Mouse (Mus musculus): ENCODE data around the gene Tcp11l1. TPM values are rescaled to one million over a fixed set of nuclear protein-coding genes. Genes with fewer than 3 reads are reported as not detected.

Gene Tcp11l1
- polyA plus RNA-seq, 1 experiment from 2014 or later, result 52.7 TPM

- Histone ChIP-seq H3K4me1 (ENCODE audit: control insufficient read depth, insufficient read depth, low read length) (no peaks in the 10 kb centered on the region), H3K9ac (ENCODE audit: low read length) (no peak overlapping the region), H3K27me3 (replicated peaks; ENCODE audit: control insufficient read depth, insufficient read depth, low read length) (no peaks in the 10 kb centered on the region), H3K36me3 (ENCODE audit: control insufficient read depth, insufficient read depth, low read length) (peaks cover 4% of the 10 kb centered on the region), H3K4me3 (ENCODE audit: low read depth, low read length) (no peak overlapping the region), H3K4me2 (ENCODE audit: low read length) (no peak overlapping the region), H3K9me3 (replicated peaks; ENCODE audit: control insufficient read depth, low read length) (no peaks in the 10 kb centered on the region), H3K27ac (ENCODE audit: low read depth, low read length) (no peak overlapping the region)
- DNase-seq (ENCODE audit: low spot score), result no peak
- no peak for ATAC-seq
Observed at GRCm38 (mm10) chr2:104671724-104672123, 40.2 kb downstream of the Tcp11l1 start.

- Histone ChIP-seq H3K27ac (ENCODE audit: low read depth, low read length) (no peak overlapping the region), H3K9ac (ENCODE audit: low read length) (no peak overlapping the region), H3K36me3 (ENCODE audit: control insufficient read depth, insufficient read depth, low read length) (peaks cover 23% of the 10 kb centered on the region), H3K4me1 (ENCODE audit: control insufficient read depth, insufficient read depth, low read length) (no peaks in the 10 kb centered on the region), H3K27me3 (replicated peaks; ENCODE audit: control insufficient read depth, insufficient read depth, low read length) (no peaks in the 10 kb centered on the region), H3K9me3 (replicated peaks; ENCODE audit: control insufficient read depth, low read length) (no peaks in the 10 kb centered on the region), H3K4me2 (ENCODE audit: low read length) (no peak overlapping the region), H3K4me3 (ENCODE audit: low read depth, low read length) (no peak overlapping the region)
- 87% methylated on average over 6 of the region's 6 CpGs for WGBS
- no peak for DNase-seq (ENCODE audit: low spot score)
- no peak for ATAC-seq
Observed at GRCm38 (mm10) chr2:104669122-104669804, 42.7 kb downstream of the Tcp11l1 start.

DNA sequence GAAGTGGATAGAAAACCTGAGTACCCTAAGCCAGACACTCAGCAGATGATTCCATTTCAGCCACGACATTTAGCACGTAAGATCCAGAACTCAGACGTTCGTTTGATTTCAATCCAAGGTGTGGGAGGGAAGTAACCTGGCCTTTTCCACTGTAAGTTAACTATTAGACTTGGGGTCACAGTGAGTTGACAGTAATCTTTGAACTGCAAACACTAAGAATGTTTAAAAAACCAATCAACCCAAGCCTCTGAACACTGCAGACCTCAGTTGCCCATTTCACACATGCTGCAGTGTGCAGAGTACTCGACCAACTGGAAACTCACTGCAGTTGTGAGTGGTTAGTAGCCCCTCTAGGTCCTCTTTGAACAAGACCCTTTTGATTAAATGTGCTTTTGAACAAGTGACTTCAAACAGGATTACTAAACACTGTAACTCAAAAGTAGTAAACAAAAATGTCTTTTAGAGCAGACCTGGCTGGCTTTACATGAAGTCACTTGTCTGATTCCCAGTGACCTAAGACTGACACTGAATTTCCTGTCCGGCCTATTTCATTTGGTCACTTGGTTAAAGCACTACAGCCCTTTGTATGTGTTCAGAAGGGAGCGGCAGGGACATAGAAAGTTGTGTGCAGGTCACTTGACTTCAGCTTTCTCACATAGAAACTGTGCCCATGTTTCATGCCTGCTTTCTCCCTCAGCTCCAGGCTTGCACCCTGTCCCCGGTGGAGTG, 48.4 kb downstream of the Tcp11l1 start:
- Histone ChIP-seq H3K27me3 (replicated peaks; ENCODE audit: control insufficient read depth, insufficient read depth, low read length) (no peaks in the 10 kb centered on the region), H3K9ac (ENCODE audit: low read length) (no peak overlapping the region), H3K36me3 (ENCODE audit: control insufficient read depth, insufficient read depth, low read length) (peaks cover 64% of the 10 kb centered on the region), H3K4me1 (ENCODE audit: control insufficient read depth, insufficient read depth, low read length) (no peaks in the 10 kb centered on the region), H3K4me3 (ENCODE audit: low read depth, low read length) (no peak overlapping the region), H3K4me2 (ENCODE audit: low read length) (no peak overlapping the region), H3K9me3 (replicated peaks; ENCODE audit: control insufficient read depth, low read length) (no peaks in the 10 kb centered on the region), H3K27ac (ENCODE audit: low read depth, low read length) (no peak overlapping the region)
- DNase-seq (ENCODE audit: low spot score), result no peak
- no peak for ATAC-seq
- WGBS, result 95% methylated on average over 8 of the region's 8 CpGs

GRCm38 (mm10) chr2:104658659-104659058, 53.3 kb downstream of the Tcp11l1 start:
- Histone ChIP-seq H3K4me3 (ENCODE audit: low read depth, low read length) (no peak overlapping the region), H3K36me3 (ENCODE audit: control insufficient read depth, insufficient read depth, low read length) (peaks cover 66% of the 10 kb centered on the region)
- no peak for DNase-seq (ENCODE audit: low spot score)

DNA sequence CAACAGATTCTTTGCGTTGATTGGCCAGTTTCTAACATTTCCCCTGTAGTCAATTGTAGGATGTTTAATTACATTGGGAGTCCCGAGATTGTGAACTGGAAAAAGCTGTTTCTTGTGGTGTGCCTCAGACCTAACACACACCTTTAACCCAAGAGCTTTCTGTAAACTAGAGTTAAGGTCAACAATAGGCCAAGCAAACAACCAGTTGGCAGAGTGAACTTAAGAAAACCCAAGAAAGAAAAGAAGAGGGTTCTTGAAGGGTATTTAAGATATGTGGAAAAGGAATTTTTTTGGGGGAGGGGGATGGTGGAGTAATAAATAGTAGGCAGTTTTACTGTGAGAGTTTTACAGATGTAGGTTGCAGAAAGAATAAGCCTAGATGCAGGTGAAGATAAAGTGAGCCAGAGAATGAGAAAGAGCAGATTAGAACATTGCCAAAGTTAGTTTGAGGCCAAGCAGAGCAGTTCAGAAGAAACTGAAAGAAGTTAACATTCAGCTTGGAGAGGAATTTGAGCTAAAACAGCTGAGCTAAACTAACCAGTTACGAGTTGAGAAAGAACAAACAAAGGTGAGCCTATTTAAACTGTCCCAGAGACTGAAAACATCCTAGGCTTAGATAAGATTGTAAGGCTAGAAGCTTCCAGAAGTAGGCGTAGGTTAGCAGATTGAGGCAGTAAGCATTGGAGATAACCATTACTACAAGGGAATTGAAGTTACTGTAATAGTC, 95.8 kb downstream of the Tcp11l1 start:
- no peaks in the 10 kb centered on the region for H3K9me3 ChIP-seq (replicated peaks; ENCODE audit: control insufficient read depth, low read length)

More at GRCm38 (mm10) chr2:104658659-104659058, 53.3 kb downstream of the Tcp11l1 start:
- Histone ChIP-seq H3K27ac (ENCODE audit: low read depth, low read length) (no peak overlapping the region), H3K4me1 (ENCODE audit: control insufficient read depth, insufficient read depth, low read length) (no peaks in the 10 kb centered on the region), H3K4me2 (ENCODE audit: low read length) (no peak overlapping the region), H3K9me3 (replicated peaks; ENCODE audit: control insufficient read depth, low read length) (no peaks in the 10 kb centered on the region), H3K9ac (ENCODE audit: low read length) (no peak overlapping the region), H3K27me3 (replicated peaks; ENCODE audit: control insufficient read depth, insufficient read depth, low read length) (no peaks in the 10 kb centered on the region)
- 96% methylated on average over 1 of the region's 1 CpGs for WGBS
- no peak for ATAC-seq

DNA sequence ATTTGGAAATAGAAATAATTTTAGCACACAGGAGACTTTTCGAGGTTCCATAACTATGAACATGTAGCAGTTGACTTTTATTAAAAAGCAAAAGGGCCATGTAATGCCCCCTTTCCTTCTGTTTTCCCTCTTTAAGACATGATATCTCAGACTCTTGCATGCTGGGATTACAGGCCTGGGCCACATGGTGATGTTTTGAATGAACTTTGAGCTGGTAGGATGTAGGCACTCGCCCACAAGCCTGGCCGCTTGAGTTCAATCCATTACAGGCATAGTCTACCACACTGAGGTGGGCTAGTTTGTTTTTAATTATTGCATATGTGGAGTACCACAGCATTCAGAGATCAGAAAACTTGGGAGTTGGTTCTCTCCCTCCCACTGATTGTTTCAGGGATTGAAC, 97.2 kb downstream of the Tcp11l1 start:
- WGBS, result 95% methylated on average over 3 of the region's 3 CpGs
- no peak overlapping the region for H3K27ac ChIP-seq (ENCODE audit: low read depth, low read length)
- H3K36me3 ChIP-seq (ENCODE audit: control insufficient read depth, insufficient read depth, low read length), result peaks cover 2% of the 10 kb centered on the region; the same call in 1 of the 2 replicates
- DNase-seq (ENCODE audit: low spot score) (no peak), ATAC-seq (no peak)
- no peak overlapping the region for H3K9ac ChIP-seq (ENCODE audit: low read length)
- no peak overlapping the region for H3K4me3 ChIP-seq (ENCODE audit: low read depth, low read length)
- no peaks in the 10 kb centered on the region for H3K9me3 ChIP-seq (replicated peaks; ENCODE audit: control insufficient read depth, low read length)
- H3K4me2 ChIP-seq (ENCODE audit: low read length), result no peak overlapping the region
- no peaks in the 10 kb centered on the region for H3K27me3 ChIP-seq (replicated peaks; ENCODE audit: control insufficient read depth, insufficient read depth, low read length)
- H3K4me1 ChIP-seq (ENCODE audit: control insufficient read depth, insufficient read depth, low read length), result no peaks in the 10 kb centered on the region

More for the DNA sequence above, 95.8 kb downstream of the Tcp11l1 start:
- no peaks in the 10 kb centered on the region for H3K27me3 ChIP-seq (replicated peaks; ENCODE audit: control insufficient read depth, insufficient read depth, low read length)
- ATAC-seq, result no peak
- no peak overlapping the region for H3K4me3 ChIP-seq (ENCODE audit: low read depth, low read length)
- peaks cover 2% of the 10 kb centered on the region; the same call in 1 of the 2 replicates for H3K36me3 ChIP-seq (ENCODE audit: control insufficient read depth, insufficient read depth, low read length)
- DNase-seq (ENCODE audit: low spot score), result no peak
- no peak overlapping the region for H3K27ac ChIP-seq (ENCODE audit: low read depth, low read length)
- no peaks in the 10 kb centered on the region for H3K4me1 ChIP-seq (ENCODE audit: control insufficient read depth, insufficient read depth, low read length)
- H3K9ac ChIP-seq (ENCODE audit: low read length), result no peak overlapping the region
- H3K4me2 ChIP-seq (ENCODE audit: low read length), result no peak overlapping the region
- WGBS, result 94% methylated on average over 4 of the region's 4 CpGs

Other genes with a start within 250 kb of the Tcp11l1 start
- gene Hipk3, start 217.7 kb downstream of the Tcp11l1 start, polyA plus RNA-seq (2014; fragmentation: Nextera tagmentation; extraction: Ambion mirVana), result 6.5 and 7.7 TPM in 2 replicates
- gene Cstf3, start 121.6 kb downstream of the Tcp11l1 start, polyA plus RNA-seq (2014; fragmentation: Nextera tagmentation; extraction: Ambion mirVana), result 75.2 and 92.5 TPM in 2 replicates
- gene Pin1rt1, start 4.2 kb upstream of the Tcp11l1 start, polyA plus RNA-seq (2014; fragmentation: Nextera tagmentation; extraction: Ambion mirVana), result not detected in 2 replicates
- 3.6 and 3.8 TPM in 2 replicates for gene Depdc7, start 30.7 kb upstream of the Tcp11l1 start, polyA plus RNA-seq (2014; fragmentation: Nextera tagmentation; extraction: Ambion mirVana)
- 13.5 and 15.6 TPM in 2 replicates for gene Qser1, start 104.6 kb upstream of the Tcp11l1 start, polyA plus RNA-seq (2014; fragmentation: Nextera tagmentation; extraction: Ambion mirVana)
- 0.23 TPM in 2 replicates for gene Prrg4, start 137.7 kb upstream of the Tcp11l1 start, polyA plus RNA-seq (2014; fragmentation: Nextera tagmentation; extraction: Ambion mirVana)
- 9.2 and 9.7 TPM in 2 replicates for gene Ccdc73, start 155.6 kb upstream of the Tcp11l1 start, polyA plus RNA-seq (2014; fragmentation: Nextera tagmentation; extraction: Ambion mirVana)

Data from forebrain, embryonic 14.5 days (tissue).